Mouse (Mus musculus): Measurements from ENCODE around the gene Ascc1.
"Not testable (repeated sequence)": the region's sequence is repeated elsewhere in the genome, so short reads cannot be mapped to it uniquely, and the experiment has no call there.

The Ascc1 gene

GRCm38 (mm10) chr10:59977715-59978343 lies 24.8 kb upstream of the Ascc1 start:
- DNase-seq (ENCODE audit: low read depth, low spot score): no peak

- no peak for DNase-seq (ENCODE audit: low read depth, low spot score)
Observed at GRCm38 (mm10) chr10:59978401-59978800, 24.2 kb upstream of the Ascc1 start.

GRCm38 (mm10) chr10:59978873-59979743 lies 23.5 kb upstream of the Ascc1 start:
- peak; percentile 46 for DNase-seq (ENCODE audit: low read depth, low spot score)

GRCm38 (mm10) chr10:59980815-59981244 lies 21.8 kb upstream of the Ascc1 start:
- DNase-seq (ENCODE audit: low read depth, low spot score): no peak

GRCm38 (mm10) chr10:59981336-59981735 lies 21.3 kb upstream of the Ascc1 start:
- DNase-seq (ENCODE audit: low read depth, low spot score): no peak

GRCm38 (mm10) chr10:59981792-59982191 lies 20.8 kb upstream of the Ascc1 start:
- no peak for DNase-seq (ENCODE audit: low read depth, low spot score)

- DNase-seq (ENCODE audit: low read depth, low spot score): no peak
Observed at GRCm38 (mm10) chr10:59982379-59982873, 20.2 kb upstream of the Ascc1 start.

- DNase-seq (ENCODE audit: low read depth, low spot score): no peak
Observed at GRCm38 (mm10) chr10:59988036-59988435, 14.6 kb upstream of the Ascc1 start.

GRCm38 (mm10) chr10:59990393-59990792 lies 12.2 kb upstream of the Ascc1 start:
- no peak for DNase-seq (ENCODE audit: low read depth, low spot score)

- DNase-seq (ENCODE audit: low read depth, low spot score): no peak
Observed at GRCm38 (mm10) chr10:59991262-59991880, 11.2 kb upstream of the Ascc1 start.

GRCm38 (mm10) chr10:59992024-59992423 lies 10.6 kb upstream of the Ascc1 start:
- no peak for DNase-seq (ENCODE audit: low read depth, low spot score)

GRCm38 (mm10) chr10:59993813-59994212 lies 8.8 kb upstream of the Ascc1 start:
- not testable (repeated sequence) for DNase-seq (ENCODE audit: low read depth, low spot score)

- no peak for DNase-seq (ENCODE audit: low read depth, low spot score)
Observed at GRCm38 (mm10) chr10:59995889-59996288, 6.7 kb upstream of the Ascc1 start.

GRCm38 (mm10) chr10:59997591-59997990 lies 5.0 kb upstream of the Ascc1 start:
- peak; percentile 66 for DNase-seq (ENCODE audit: low read depth, low spot score)

GRCm38 (mm10) chr10:59999057-59999456 lies 3.5 kb upstream of the Ascc1 start:
- DNase-seq (ENCODE audit: low read depth, low spot score): no peak

GRCm38 (mm10) chr10:60001663-60002062 lies 942 bp upstream of the Ascc1 start:
- not testable (repeated sequence) for DNase-seq (ENCODE audit: low read depth, low spot score)

- no peak for DNase-seq (ENCODE audit: low read depth, low spot score)
Observed at GRCm38 (mm10) chr10:60002203-60002602, 402 bp upstream of the Ascc1 start.

GRCm38 (mm10) chr10:60003213-60003752 lies 678 bp downstream of the Ascc1 start:
- no peak for DNase-seq (ENCODE audit: low read depth, low spot score)

- no peak for DNase-seq (ENCODE audit: low read depth, low spot score)
Observed at GRCm38 (mm10) chr10:60003847-60004246, 1.2 kb downstream of the Ascc1 start.

- DNase-seq (ENCODE audit: low read depth, low spot score): no peak
Observed at GRCm38 (mm10) chr10:60005264-60005663, 2.7 kb downstream of the Ascc1 start.

GRCm38 (mm10) chr10:60009115-60009514 lies 6.5 kb downstream of the Ascc1 start:
- DNase-seq (ENCODE audit: low read depth, low spot score): no peak

GRCm38 (mm10) chr10:60016223-60016622 lies 13.6 kb downstream of the Ascc1 start:
- no peak for DNase-seq (ENCODE audit: low read depth, low spot score)
